Mouse (Mus musculus): ENCODE data around the gene Tdg.
"Not testable (repeated sequence)": the region's sequence is repeated elsewhere in the genome, so short reads cannot be mapped to it uniquely, and the experiment has no call there.

Gene Tdg

GRCm38 (mm10) chr10:82629586-82630255, at the start of gene Tdg:
Tdg (plus strand) TSS chr10:82629828.
- DNase-seq (ENCODE audit: low spot score in 2 of 2), result peak; percentile 85 to 89

GRCm38 (mm10) chr10:82589673-82590072, 40.0 kb upstream of the Tdg start:
- not testable (repeated sequence) for DNase-seq (ENCODE audit: low spot score in 2 of 2)

- DNase-seq (ENCODE audit: low spot score in 2 of 2), result not testable (repeated sequence)
Measured at GRCm38 (mm10) chr10:82594421-82594820, 35.2 kb upstream of the Tdg start.

- no peak for DNase-seq (ENCODE audit: low spot score in 2 of 2)
Measured at GRCm38 (mm10) chr10:82622235-82622634, 7.4 kb upstream of the Tdg start.

- peak; percentile 81 to 88 for DNase-seq (ENCODE audit: low spot score in 2 of 2)
Measured at GRCm38 (mm10) chr10:82622671-82623552, 6.7 kb upstream of the Tdg start, which contains the start of gene 1190007I07Rik. 1190007I07Rik (minus strand) TSS chr10:82623228.

GRCm38 (mm10) chr10:82623553-82623932, 6.1 kb upstream of the Tdg start:
- not testable (repeated sequence) for DNase-seq (ENCODE audit: low spot score in 2 of 2)

- no peak for DNase-seq (ENCODE audit: low spot score in 2 of 2)
Measured at GRCm38 (mm10) chr10:82629111-82629585, 480 bp upstream of the Tdg start.

- DNase-seq (ENCODE audit: low spot score in 2 of 2), result no peak
Measured at GRCm38 (mm10) chr10:82630497-82630896, 869 bp downstream of the Tdg start.

GRCm38 (mm10) chr10:82631133-82631532, 1.5 kb downstream of the Tdg start:
- no peak for DNase-seq (ENCODE audit: low spot score in 2 of 2)

GRCm38 (mm10) chr10:82632496-82633280, 3.1 kb downstream of the Tdg start:
- DNase-seq (ENCODE audit: low spot score in 2 of 2), result no peak

- DNase-seq (ENCODE audit: low spot score in 2 of 2), result no peak
Measured at GRCm38 (mm10) chr10:82634348-82634747, 4.7 kb downstream of the Tdg start.

- no peak for DNase-seq (ENCODE audit: low spot score in 2 of 2)
Measured at GRCm38 (mm10) chr10:82636321-82636720, 6.7 kb downstream of the Tdg start.

- DNase-seq (ENCODE audit: low spot score in 2 of 2), result no peak
Measured at GRCm38 (mm10) chr10:82639032-82639698, 9.5 kb downstream of the Tdg start.

- DNase-seq (ENCODE audit: low spot score in 2 of 2), result no peak
Measured at GRCm38 (mm10) chr10:82641481-82641880, 11.9 kb downstream of the Tdg start.

GRCm38 (mm10) chr10:82646083-82646482, 16.5 kb downstream of the Tdg start:
- DNase-seq (ENCODE audit: low spot score in 2 of 2), result no peak

GRCm38 (mm10) chr10:82647205-82647811, 17.7 kb downstream of the Tdg start:
- DNase-seq (ENCODE audit: low spot score in 2 of 2), result no peak

- no peak for DNase-seq (ENCODE audit: low spot score in 2 of 2)
Measured at GRCm38 (mm10) chr10:82651221-82651620, 21.6 kb downstream of the Tdg start.

GRCm38 (mm10) chr10:82652625-82653024, 23.0 kb downstream of the Tdg start:
- no peak for DNase-seq (ENCODE audit: low spot score in 2 of 2)

GRCm38 (mm10) chr10:82654581-82654980, 25.0 kb downstream of the Tdg start:
- DNase-seq (ENCODE audit: low spot score in 2 of 2), result no peak

GRCm38 (mm10) chr10:82661820-82662219, 32.2 kb downstream of the Tdg start:
- peak in 1 of 2 experiments; percentile 8 for DNase-seq (ENCODE audit: low spot score in 2 of 2)

Data from thymus, postnatal 10 days (tissue).